Mouse (Mus musculus) C2C12 (cell line): ENCODE data around the gene Fth1. TPM values are rescaled to one million over a fixed set of nuclear protein-coding genes. Genes with fewer than 3 reads are reported as not detected.

Source experiments
- H3K27me3 ChIP-seq: one replicate; pipeline ENCODE4 v1.6.1; 2011; ENCODE audit not compliant: control insufficient read depth, insufficient read depth, insufficient read length
- H3K36me3 ChIP-seq: one replicate; pipeline ENCODE4 v1.6.1; 2011; ENCODE audit not compliant: control insufficient read depth, insufficient read depth
- H3K4me3 ChIP-seq: one replicate; pipeline ENCODE4 v1.5.1; 2011; ENCODE audit warnings: mild to moderate bottlenecking, control low read depth; ENCODE audit not compliant: poor library complexity, insufficient read depth, severe bottlenecking
- H3K79me2 ChIP-seq: one replicate; pipeline ENCODE4 v1.6.1; 2011; ENCODE audit not compliant: control insufficient read depth, insufficient read depth
- H3K79me3 ChIP-seq: one replicate; pipeline ENCODE4 v1.6.1; 2011; ENCODE audit warnings: low read depth, control low read depth
- H3ac ChIP-seq: one replicate; pipeline ENCODE3; 2011; ENCODE audit warnings: low read depth; ENCODE audit not compliant: control insufficient read depth, insufficient read length
- CEBPB ChIP-seq: IDR thresholded peaks from one replicate; pipeline ENCODE4 v1.6.1; 2011; ENCODE audit warnings: low read depth, mild to moderate bottlenecking, control low read depth, moderate library complexity
- CTCF ChIP-seq: IDR thresholded peaks from one replicate; pipeline ENCODE4 v1.5.1; 2011; ENCODE audit not compliant: control insufficient read depth, insufficient read depth, insufficient read length
- FOSL1 ChIP-seq: IDR thresholded peaks from one replicate; pipeline ENCODE4 v1.8.0; 2011; ENCODE audit warnings: mild to moderate bottlenecking, low read length; ENCODE audit not compliant: poor library complexity, insufficient read depth, severe bottlenecking
- MAX ChIP-seq: IDR thresholded peaks from one replicate; pipeline ENCODE4 v1.6.1; 2011; ENCODE audit warnings: mild to moderate bottlenecking, control low read depth
- MYOD1 ChIP-seq: IDR thresholded peaks from one replicate; pipeline ENCODE4 v1.6.1; 2011; ENCODE audit warnings: low read depth; ENCODE audit not compliant: control insufficient read depth, insufficient read length
- MYOG ChIP-seq: IDR thresholded peaks from one replicate; pipeline ENCODE4 v1.6.1; 2011; ENCODE audit not compliant: control insufficient read depth, insufficient read length; ENCODE audit errors: extremely low read depth
- USF1 ChIP-seq: IDR thresholded peaks from one replicate; pipeline ENCODE4 v1.6.1; 2011; ENCODE audit warnings: low read depth, mild to moderate bottlenecking, control low read depth, moderate library complexity
- polyA plus RNA-seq: library from polyadenylated mRNA; unstranded; fragments of >200 nt; fragmentation: generic; extraction: Trizol; gene quantifications from one replicate; pipeline ENCODE4 v1.2.1, GENCODE M21; 2012; ENCODE audit warnings: missing spikeins

The Fth1 gene
- polyA plus RNA-seq, 1 experiment = 4,975 TPM

GRCm38 (mm10) chr19:9938824-9939303, 41.5 kb upstream of the Fth1 start:
- H3K79me2 ChIP-seq = no peaks in the 10 kb centered on the region
- no peak overlapping the region for H3ac ChIP-seq
- H3K27me3 ChIP-seq = no peaks in the 10 kb centered on the region
- no peaks in the 10 kb centered on the region for H3K79me3 ChIP-seq
- no peak for TF ChIP-seq MYOG
- no peak for TF ChIP-seq CEBPB
- no peak for TF ChIP-seq FOSL1
- TF ChIP-seq USF1 = no peak
- no peak for TF ChIP-seq MAX
- TF ChIP-seq MYOD1 = no peak
- no peak for TF ChIP-seq CTCF
- no peaks in the 10 kb centered on the region for H3K36me3 ChIP-seq
- H3K4me3 ChIP-seq = no peak overlapping the region

GRCm38 (mm10) chr19:9939841-9940240, 40.6 kb upstream of the Fth1 start:
- H3K79me2 ChIP-seq = no peaks in the 10 kb centered on the region
- no peak overlapping the region for H3ac ChIP-seq
- no peaks in the 10 kb centered on the region for H3K36me3 ChIP-seq
- no peak for TF ChIP-seq CEBPB
- TF ChIP-seq MAX = no peak
- no peak for TF ChIP-seq MYOD1
- no peak for TF ChIP-seq FOSL1
- TF ChIP-seq MYOG = no peak
- H3K27me3 ChIP-seq = no peaks in the 10 kb centered on the region
- no peaks in the 10 kb centered on the region for H3K79me3 ChIP-seq
- H3K4me3 ChIP-seq = no peak overlapping the region

- Histone ChIP-seq H3K4me3 (no peak overlapping the region), H3K79me3 (no peaks in the 10 kb centered on the region), H3K36me3 (no peaks in the 10 kb centered on the region), H3ac (no peak overlapping the region), H3K79me2 (no peaks in the 10 kb centered on the region), H3K27me3 (no peaks in the 10 kb centered on the region)
- TF ChIP-seq MYOD1 (no peak), USF1 (no peak), FOSL1 (no peak), MAX (no peak), CTCF (no peak), MYOG (no peak), CEBPB (no peak)
Observed at GRCm38 (mm10) chr19:9940903-9941302, 39.5 kb upstream of the Fth1 start.

- no peaks in the 10 kb centered on the region for H3K27me3 ChIP-seq
- no peak overlapping the region for H3ac ChIP-seq
- no peaks in the 10 kb centered on the region for H3K79me2 ChIP-seq
- no peak overlapping the region for H3K4me3 ChIP-seq
- no peaks in the 10 kb centered on the region for H3K36me3 ChIP-seq
- TF ChIP-seq MAX = no peak
- TF ChIP-seq MYOD1 = no peak
- TF ChIP-seq MYOG = no peak
- TF ChIP-seq USF1 = no peak
- no peaks in the 10 kb centered on the region for H3K79me3 ChIP-seq
Observed at GRCm38 (mm10) chr19:9941809-9942208, 38.6 kb upstream of the Fth1 start.

- H3ac ChIP-seq = no peak overlapping the region
- no peaks in the 10 kb centered on the region for H3K36me3 ChIP-seq
- H3K4me3 ChIP-seq = no peak overlapping the region
- TF ChIP-seq MAX (no peak), USF1 (no peak), MYOG (no peak), CEBPB (no peak), MYOD1 (no peak), CTCF (no peak), FOSL1 (no peak)
- no peaks in the 10 kb centered on the region for H3K79me3 ChIP-seq
- no peaks in the 10 kb centered on the region for H3K79me2 ChIP-seq
- H3K27me3 ChIP-seq = no peaks in the 10 kb centered on the region
Observed at GRCm38 (mm10) chr19:9942539-9943533, 37.6 kb upstream of the Fth1 start.
